Mouse (Mus musculus) heart, postnatal 0 days (tissue): Measurements from ENCODE around the gene Slc9a9. TPM values are rescaled to one million over a fixed set of nuclear protein-coding genes. Genes with fewer than 3 reads are reported as not detected.

Source experiments
- ATAC-seq: fragments of 200-750 bp; cut with Nextera tagmentation; 2 replicates; pipeline ENCODE4 v1.8.0; 2017; ENCODE audit warnings: low read depth, moderate number of reproducible peaks, moderate library complexity; ENCODE audit not compliant: insufficient read depth
- DNase-seq: peaks from one replicate; pipeline ENCODE4 v3.0.0-alpha.2; 2016; ENCODE audit warnings: low spot score
- H3K27ac ChIP-seq: fragments of 300-500 bp; sonication (generic); 2 replicates; pipeline ENCODE4 v1.5.1; 2014; ENCODE audit warnings: low read depth, mild to moderate bottlenecking
- H3K27me3 ChIP-seq: fragments of 300-500 bp; sonication (generic); 2 replicates; pipeline ENCODE4 v1.6.1; 2014; ENCODE audit warnings: low read length, mixed read lengths; ENCODE audit not compliant: control insufficient read depth, insufficient read depth
- H3K36me3 ChIP-seq: fragments of 300-500 bp; sonication (generic); replicated peaks from 2 replicates; pipeline ENCODE4 v1.6.1; 2014; ENCODE audit warnings: low read length, mixed read lengths; ENCODE audit not compliant: control insufficient read depth, insufficient read depth
- H3K4me1 ChIP-seq: fragments of 300-500 bp; sonication (generic); 2 replicates; pipeline ENCODE4 v1.6.1; 2014; ENCODE audit warnings: antibody characterized with exemption; ENCODE audit not compliant: control insufficient read depth, insufficient read depth
- H3K4me2 ChIP-seq: fragments of 300-500 bp; sonication (generic); 2 replicates; pipeline ENCODE4 v1.6.1; 2014; ENCODE audit warnings: low read depth, mild to moderate bottlenecking, low read length, moderate library complexity
- H3K4me3 ChIP-seq: fragments of 300-500 bp; sonication (generic); 2 replicates; pipeline ENCODE4 v1.5.1; 2014; ENCODE audit warnings: low read depth, low read length
- H3K9ac ChIP-seq: fragments of 300-500 bp; sonication (generic); replicated peaks from 2 replicates; pipeline ENCODE4 v1.6.1; 2014; ENCODE audit warnings: low read depth, low read length, mixed read lengths
- H3K9me3 ChIP-seq: fragments of 300-500 bp; sonication (generic); replicated peaks from 2 replicates; pipeline ENCODE4 v1.6.1; 2016; ENCODE audit warnings: low read length; ENCODE audit not compliant: control insufficient read depth
- CTCF ChIP-seq: IDR thresholded peaks from 2 replicates; pipeline ENCODE4 v1.5.1; 2016; ENCODE audit warnings: antibody characterized with exemption, control low read depth, low read depth
- EP300 ChIP-seq: IDR thresholded peaks from 2 replicates; pipeline ENCODE4 v1.6.1; 2016; ENCODE audit warnings: antibody characterized with exemption, low read depth
- WGBS: fragments of 180-500 bp; shearing (Covaris S2); extraction: QIAGEN DNeasy Blood & Tissue Kit; methylation state at CpG from one replicate; pipeline ENCODE4 v1.1.7; 2014; 5-methylcytosine and 5-hydroxymethylcytosine counted together
- polyA plus RNA-seq: library from polyadenylated mRNA; unstranded; fragments of >200 nt; fragmentation: Nextera tagmentation; extraction: Ambion mirVana; gene quantifications from 2 replicates; pipeline ENCODE4 v1.2.1, GENCODE M21; 2015
- total RNA-seq: library from RNA; depleted of rRNA; stranded (reverse); fragments of >200 nt; gene quantifications from 2 replicates; pipeline ENCODE4 v1.2.3, GENCODE M21; 2014; ENCODE audit warnings: low replicate concordance

Slc9a9 gene
- total and polyA plus RNA-seq, 2 experiments from 2014 or later: 1.9 to 7.1 TPM

- DNase-seq: no peak
These were observed 151.6 kb downstream of the Slc9a9 start for GRCm38 (mm10) chr9:94821268-94821667.

GRCm38 (mm10) chr9:94833836-94834235 lies 164.1 kb downstream of the Slc9a9 start:
- H3K27me3 ChIP-seq: no peaks in the 10 kb centered on the region
- H3K4me3 ChIP-seq: no peak overlapping the region
- no peaks in the 10 kb centered on the region for H3K9me3 ChIP-seq
- H3K9ac ChIP-seq: no peak overlapping the region
- 53% methylated on average over 1 of the region's 1 CpGs for WGBS
- H3K4me2 ChIP-seq: no peak overlapping the region
- no peaks in the 10 kb centered on the region for H3K36me3 ChIP-seq
- ATAC-seq: no peak
- H3K27ac ChIP-seq: no peak overlapping the region
- no peak for TF ChIP-seq EP300
- TF ChIP-seq CTCF: no peak
- no peaks in the 10 kb centered on the region for H3K4me1 ChIP-seq
- DNase-seq: no peak

More at GRCm38 (mm10) chr9:94821268-94821667, 151.6 kb downstream of the Slc9a9 start:
- Histone ChIP-seq H3K4me2 (no peak overlapping the region), H3K9ac (no peak overlapping the region), H3K27me3 (no peaks in the 10 kb centered on the region), H3K4me1 (no peaks in the 10 kb centered on the region), H3K4me3 (no peak overlapping the region), H3K9me3 (no peaks in the 10 kb centered on the region), H3K36me3 (no peaks in the 10 kb centered on the region), H3K27ac (no peak overlapping the region)
- no peak for TF ChIP-seq CTCF
- TF ChIP-seq EP300: no peak
- WGBS: 75% methylated on average over 1 of the region's 1 CpGs
- ATAC-seq: no peak

GRCm38 (mm10) chr9:94837384-94837783 lies 167.7 kb downstream of the Slc9a9 start:
- no peak for ATAC-seq
- Histone ChIP-seq H3K4me1 (no peaks in the 10 kb centered on the region), H3K27me3 (no peaks in the 10 kb centered on the region), H3K9ac (no peak overlapping the region), H3K4me3 (no peak overlapping the region), H3K36me3 (no peaks in the 10 kb centered on the region), H3K9me3 (no peaks in the 10 kb centered on the region), H3K4me2 (no peak overlapping the region), H3K27ac (no peak overlapping the region)
- DNase-seq: no peak
- WGBS: 91% methylated on average over 15 of the region's 15 CpGs
- TF ChIP-seq CTCF (no peak), EP300 (no peak)

- Histone ChIP-seq H3K27ac (no peak overlapping the region), H3K9me3 (no peaks in the 10 kb centered on the region), H3K4me3 (no peak overlapping the region), H3K4me2 (no peak overlapping the region), H3K36me3 (no peaks in the 10 kb centered on the region), H3K9ac (no peak overlapping the region), H3K4me1 (no peaks in the 10 kb centered on the region), H3K27me3 (no peaks in the 10 kb centered on the region)
- no peak for DNase-seq
- ATAC-seq: no peak
- 77% methylated on average over 8 of the region's 8 CpGs for WGBS
- TF ChIP-seq CTCF: no peak
These were observed 168.8 kb downstream of the Slc9a9 start for GRCm38 (mm10) chr9:94838479-94839031.

GRCm38 (mm10) chr9:94839204-94839603 lies 169.5 kb downstream of the Slc9a9 start:
- no peak overlapping the region for H3K4me3 ChIP-seq
- H3K27me3 ChIP-seq: no peaks in the 10 kb centered on the region
- no peak for ATAC-seq
- no peaks in the 10 kb centered on the region for H3K9me3 ChIP-seq
- no peaks in the 10 kb centered on the region for H3K4me1 ChIP-seq
- no peak overlapping the region for H3K4me2 ChIP-seq
- H3K36me3 ChIP-seq: no peaks in the 10 kb centered on the region
- no peak for DNase-seq
- no peak overlapping the region for H3K27ac ChIP-seq
- TF ChIP-seq EP300 (no peak), CTCF (no peak)
- WGBS: 85% methylated on average over 11 of the region's 11 CpGs
- H3K9ac ChIP-seq: no peak overlapping the region

GRCm38 (mm10) chr9:94840398-94840797 lies 170.7 kb downstream of the Slc9a9 start:
- DNase-seq (no peak), ATAC-seq (no peak)
- H3K4me3 ChIP-seq: no peak overlapping the region
- H3K27ac ChIP-seq: no peak overlapping the region
- H3K9me3 ChIP-seq: no peaks in the 10 kb centered on the region
- H3K36me3 ChIP-seq: no peaks in the 10 kb centered on the region
- H3K27me3 ChIP-seq: no peaks in the 10 kb centered on the region
- WGBS: 76% methylated on average over 5 of the region's 5 CpGs
- TF ChIP-seq EP300 (no peak), CTCF (no peak)
- H3K4me1 ChIP-seq: no peaks in the 10 kb centered on the region
- no peak overlapping the region for H3K9ac ChIP-seq
- no peak overlapping the region for H3K4me2 ChIP-seq
